Mouse (Mus musculus): Measurements from ENCODE around the gene Zc3h13. TPM values are rescaled to one million over a fixed set of nuclear protein-coding genes. Genes with fewer than 3 reads are reported as not detected.
A peak's percentile ranks its signal among the peaks of the same experiment; 100 is the strongest.

Zc3h13 gene
- polyA plus RNA-seq (2016; fragmentation: Nextera tagmentation; extraction: Ambion mirVana), result 39.4 and 40.1 TPM in 2 replicates

- peak; percentile 98 for ATAC-seq (ENCODE audit: insufficient number of reproducible peaks, insufficient read depth, low FRiP score, low TSS enrichment, low read depth)
- Histone ChIP-seq H3K36me3 (no peaks in the 10 kb centered on the region), H3K4me2 (peak within 1 kb of the TSS; percentile 85), H3K27ac (peak within 1 kb of the TSS; percentile 83), H3K9me3 (no peaks in the 10 kb centered on the region), H3K4me3 (replicated peaks) (peak within 1 kb of the TSS; percentile 99), H3K4me1 (replicated peaks) (peaks cover 8% of the 10 kb centered on the region), H3K9ac (replicated peaks) (peak within 1 kb of the TSS; percentile 92), H3K27me3 (no peaks in the 10 kb centered on the region)
- WGBS, result under 1% methylated on average over 61 of the region's 61 CpGs
Measured at GRCm38 (mm10) chr14:75284193-75284915, at the start of gene Zc3h13. Gene Zc3h13, plus strand, starts transcription at chr14:75284373.

GRCm38 (mm10) chr14:75235552-75235951 lies 48.6 kb upstream of the Zc3h13 start:
- Histone ChIP-seq H3K27me3 (no peaks in the 10 kb centered on the region), H3K4me1 (replicated peaks) (no peaks in the 10 kb centered on the region; the same call in 1 of the 2 replicates), H3K27ac (no peak overlapping the region), H3K4me2 (no peak overlapping the region), H3K9me3 (no peaks in the 10 kb centered on the region), H3K4me3 (replicated peaks) (no peak overlapping the region), H3K36me3 (no peaks in the 10 kb centered on the region), H3K9ac (replicated peaks) (no peak overlapping the region)
- 91% methylated on average over 8 of the region's 8 CpGs for WGBS
- no peak for ATAC-seq (ENCODE audit: insufficient number of reproducible peaks, insufficient read depth, low FRiP score, low TSS enrichment, low read depth)

- Histone ChIP-seq H3K27ac (no peak overlapping the region), H3K4me1 (replicated peaks) (no peaks in the 10 kb centered on the region; the same call in 1 of the 2 replicates), H3K27me3 (no peaks in the 10 kb centered on the region), H3K4me2 (no peak overlapping the region), H3K36me3 (no peaks in the 10 kb centered on the region), H3K4me3 (replicated peaks) (no peak overlapping the region), H3K9ac (replicated peaks) (no peak overlapping the region), H3K9me3 (no peaks in the 10 kb centered on the region)
- WGBS, result 64% methylated on average over 9 of the region's 9 CpGs
- ATAC-seq (ENCODE audit: insufficient number of reproducible peaks, insufficient read depth, low FRiP score, low TSS enrichment, low read depth), result no peak
Measured at GRCm38 (mm10) chr14:75235955-75236635, 48.1 kb upstream of the Zc3h13 start.

- ATAC-seq (ENCODE audit: insufficient number of reproducible peaks, insufficient read depth, low FRiP score, low TSS enrichment, low read depth), result no peak
- Histone ChIP-seq H3K27ac (no peak overlapping the region), H3K27me3 (no peaks in the 10 kb centered on the region), H3K9ac (replicated peaks) (no peak overlapping the region), H3K4me3 (replicated peaks) (no peak overlapping the region), H3K4me1 (replicated peaks) (no peaks in the 10 kb centered on the region; the same call in 1 of the 2 replicates), H3K9me3 (no peaks in the 10 kb centered on the region), H3K36me3 (no peaks in the 10 kb centered on the region), H3K4me2 (no peak overlapping the region)
- 90% methylated on average over 4 of the region's 4 CpGs for WGBS
Measured at GRCm38 (mm10) chr14:75236636-75237003, 47.6 kb upstream of the Zc3h13 start.

- whole genome bisulfite sequencing, result 82% methylated on average over 8 of the region's 8 CpGs
- Histone ChIP-seq H3K4me3 (replicated peaks) (no peak overlapping the region), H3K9ac (replicated peaks) (no peak overlapping the region), H3K27ac (no peak overlapping the region), H3K36me3 (no peaks in the 10 kb centered on the region), H3K9me3 (no peaks in the 10 kb centered on the region), H3K4me2 (no peak overlapping the region), H3K27me3 (no peaks in the 10 kb centered on the region), H3K4me1 (replicated peaks) (no peaks in the 10 kb centered on the region; the same call in 1 of the 2 replicates)
- no peak for ATAC-seq (ENCODE audit: insufficient number of reproducible peaks, insufficient read depth, low FRiP score, low TSS enrichment, low read depth)
Measured at GRCm38 (mm10) chr14:75237096-75237495, 47.1 kb upstream of the Zc3h13 start.

- no peaks in the 10 kb centered on the region for H3K27me3 ChIP-seq
- no peak overlapping the region for H3K27ac ChIP-seq
- H3K4me2 ChIP-seq, result no peak overlapping the region
- H3K4me1 ChIP-seq (replicated peaks), result no peaks in the 10 kb centered on the region; the same call in 1 of the 2 replicates
- H3K9ac ChIP-seq (replicated peaks), result no peak overlapping the region
- H3K4me3 ChIP-seq (replicated peaks), result no peak overlapping the region
- 75% methylated on average over 6 of the region's 6 CpGs for WGBS
- H3K9me3 ChIP-seq, result no peaks in the 10 kb centered on the region
- no peaks in the 10 kb centered on the region for H3K36me3 ChIP-seq
- ATAC-seq (ENCODE audit: insufficient number of reproducible peaks, insufficient read depth, low FRiP score, low TSS enrichment, low read depth), result no peak
Measured at GRCm38 (mm10) chr14:75238054-75238692, 46.0 kb upstream of the Zc3h13 start.

- 87% methylated on average over 5 of the region's 5 CpGs for WGBS
- no peaks in the 10 kb centered on the region for H3K4me1 ChIP-seq (replicated peaks)
- no peaks in the 10 kb centered on the region for H3K36me3 ChIP-seq
- no peak for ATAC-seq (ENCODE audit: insufficient number of reproducible peaks, insufficient read depth, low FRiP score, low TSS enrichment, low read depth)
- no peak within 1 kb of the TSS for H3K4me2 ChIP-seq
- no peak within 1 kb of the TSS for H3K27ac ChIP-seq
- no peaks in the 10 kb centered on the region for H3K27me3 ChIP-seq
- H3K4me3 ChIP-seq (replicated peaks), result no peak within 1 kb of the TSS
- no peak within 1 kb of the TSS for H3K9ac ChIP-seq (replicated peaks)
- H3K9me3 ChIP-seq, result no peaks in the 10 kb centered on the region
Measured at GRCm38 (mm10) chr14:75242087-75242486, 42.1 kb upstream of the Zc3h13 start, which contains the start of gene Cpb2. Gene Cpb2, plus strand, starts transcription at chr14:75242287.

GRCm38 (mm10) chr14:75246024-75247000 lies 37.9 kb upstream of the Zc3h13 start:
- no peak overlapping the region for H3K9ac ChIP-seq (replicated peaks)
- no peaks in the 10 kb centered on the region for H3K9me3 ChIP-seq
- ATAC-seq (ENCODE audit: insufficient number of reproducible peaks, insufficient read depth, low FRiP score, low TSS enrichment, low read depth), result no peak
- H3K27ac ChIP-seq, result no peak overlapping the region
- no peaks in the 10 kb centered on the region for H3K27me3 ChIP-seq
- H3K4me1 ChIP-seq (replicated peaks), result no peaks in the 10 kb centered on the region
- H3K4me2 ChIP-seq, result no peak overlapping the region
- no peak overlapping the region for H3K4me3 ChIP-seq (replicated peaks)
- no peaks in the 10 kb centered on the region for H3K36me3 ChIP-seq
- 81% methylated on average over 11 of the region's 11 CpGs for WGBS

- no peaks in the 10 kb centered on the region for H3K27me3 ChIP-seq
- no peak overlapping the region for H3K4me3 ChIP-seq (replicated peaks)
- WGBS, result 87% methylated on average over 3 of the region's 3 CpGs
- H3K36me3 ChIP-seq, result no peaks in the 10 kb centered on the region
- no peaks in the 10 kb centered on the region for H3K9me3 ChIP-seq
- no peak overlapping the region for H3K27ac ChIP-seq
- no peak overlapping the region for H3K9ac ChIP-seq (replicated peaks)
- H3K4me1 ChIP-seq (replicated peaks), result no peaks in the 10 kb centered on the region
- ATAC-seq (ENCODE audit: insufficient number of reproducible peaks, insufficient read depth, low FRiP score, low TSS enrichment, low read depth), result no peak
- H3K4me2 ChIP-seq, result no peak overlapping the region
Measured at GRCm38 (mm10) chr14:75250432-75250831, 33.7 kb upstream of the Zc3h13 start.

- Histone ChIP-seq H3K27ac (no peak overlapping the region), H3K9ac (replicated peaks) (no peak overlapping the region), H3K27me3 (0 out of 2 replicates have a peak, but pooled peaks cover 3% of the 10 kb centered on the region), H3K4me3 (replicated peaks) (no peak overlapping the region), H3K9me3 (no peaks in the 10 kb centered on the region), H3K36me3 (no peaks in the 10 kb centered on the region), H3K4me2 (no peak overlapping the region), H3K4me1 (replicated peaks) (no peaks in the 10 kb centered on the region)
- 51% methylated on average over 5 of the region's 5 CpGs for WGBS
- ATAC-seq (ENCODE audit: insufficient number of reproducible peaks, insufficient read depth, low FRiP score, low TSS enrichment, low read depth), result no peak
Measured at GRCm38 (mm10) chr14:75256521-75256920, 27.7 kb upstream of the Zc3h13 start.
